Mouse (Mus musculus) liver, postnatal 0 days (tissue): ENCODE measurements around the gene Adam22. TPM values are rescaled to one million over a fixed set of nuclear protein-coding genes. Genes with fewer than 3 reads are reported as not detected.
"Not testable (repeated sequence)": the region's sequence is repeated elsewhere in the genome, so short reads cannot be mapped to it uniquely, and the experiment has no call there.

Source experiments
- ATAC-seq: fragments of 200-750 bp; cut with Nextera tagmentation; 2 replicates; pipeline ENCODE4 v1.8.0; 2017; ENCODE audit warnings: mild to moderate bottlenecking, moderate library complexity
- DNase-seq: peaks from one replicate; pipeline ENCODE4 v3.0.0-alpha.2; 2016
- H3K27ac ChIP-seq: fragments of 300-500 bp; sonication (generic); 2 replicates; pipeline ENCODE4 v1.5.1; 2014; ENCODE audit warnings: antibody characterized with exemption, moderate library complexity, mild to moderate bottlenecking, low read depth
- H3K27me3 ChIP-seq: fragments of 300-500 bp; sonication (generic); 2 replicates; pipeline ENCODE4 v1.6.1; 2014; ENCODE audit warnings: low read length, control low read depth, mixed read lengths; ENCODE audit not compliant: insufficient read depth
- H3K36me3 ChIP-seq: fragments of 300-500 bp; sonication (generic); replicated peaks from 2 replicates; pipeline ENCODE4 v1.6.1; 2014; ENCODE audit warnings: mild to moderate bottlenecking, control low read depth, low read length, moderate library complexity, mixed read lengths; ENCODE audit not compliant: insufficient read depth
- H3K4me1 ChIP-seq: fragments of 300-500 bp; sonication (generic); 2 replicates; pipeline ENCODE4 v1.6.1; 2014; ENCODE audit warnings: antibody characterized with exemption, mild to moderate bottlenecking, control low read depth; ENCODE audit not compliant: insufficient read depth
- H3K4me2 ChIP-seq: fragments of 300-500 bp; sonication (generic); 2 replicates; pipeline ENCODE4 v1.6.1; 2014; ENCODE audit warnings: low read depth, mild to moderate bottlenecking, low read length, moderate library complexity, mixed read lengths
- H3K4me3 ChIP-seq: fragments of 300-500 bp; sonication (generic); 2 replicates; pipeline ENCODE4 v1.5.1; 2014; ENCODE audit warnings: low read depth, low read length
- H3K9ac ChIP-seq: fragments of 300-500 bp; sonication (generic); replicated peaks from 2 replicates; pipeline ENCODE4 v1.6.1; 2014; ENCODE audit warnings: mild to moderate bottlenecking, moderate library complexity
- H3K9me3 ChIP-seq: fragments of 300-500 bp; sonication (generic); 2 replicates; pipeline ENCODE4 v1.6.1; 2016; ENCODE audit warnings: mild to moderate bottlenecking, control low read depth, low read length, mixed read lengths
- CTCF ChIP-seq: sonication (generic); IDR thresholded peaks from 2 replicates; pipeline ENCODE4 v1.5.1; 2016; ENCODE audit warnings: antibody characterized with exemption, low read depth
- EP300 ChIP-seq: IDR thresholded peaks from 2 replicates; pipeline ENCODE4 v1.6.1; 2016; ENCODE audit warnings: antibody characterized with exemption, low read depth, mild to moderate bottlenecking
- WGBS: fragments of 180-500 bp; shearing (Covaris S2); extraction: QIAGEN DNeasy Blood & Tissue Kit; methylation state at CpG from one replicate; pipeline ENCODE4 v1.1.7; 2014; ENCODE audit not compliant: insufficient replicate concordance; 5-methylcytosine and 5-hydroxymethylcytosine counted together
- polyA plus RNA-seq: library from polyadenylated mRNA; unstranded; fragments of >200 nt; fragmentation: Nextera tagmentation; extraction: Ambion mirVana; gene quantifications from 2 replicates; pipeline ENCODE4 v1.2.1, GENCODE M21; 2015

Gene Adam22
- polyA plus RNA-seq, 1 experiment from 2014 or later: 0.33 TPM

GRCm38 (mm10) chr5:8058056-8058455, 309.9 kb downstream of the Adam22 start:
- H3K4me2 ChIP-seq: peak overlapping the region; percentile 85
- peaks cover 26% of the 10 kb centered on the region for H3K36me3 ChIP-seq
- peaks cover 11% of the 10 kb centered on the region for H3K4me1 ChIP-seq
- 79% methylated on average over 7 of the region's 7 CpGs for WGBS
- no peak overlapping the region for H3K9ac ChIP-seq
- no peaks in the 10 kb centered on the region for H3K9me3 ChIP-seq
- no peak for DNase-seq
- no peak for ATAC-seq
- TF ChIP-seq CTCF (no peak), EP300 (no peak)
- peak overlapping the region; percentile 92; the same call in 1 of the 2 replicates for H3K4me3 ChIP-seq
- no peaks in the 10 kb centered on the region for H3K27me3 ChIP-seq
- H3K27ac ChIP-seq: no peak overlapping the region

- Histone ChIP-seq H3K4me2 (peak overlapping the region; percentile 85), H3K36me3 (peaks cover 19% of the 10 kb centered on the region), H3K27me3 (no peaks in the 10 kb centered on the region), H3K9me3 (no peaks in the 10 kb centered on the region), H3K4me1 (peaks cover 11% of the 10 kb centered on the region), H3K4me3 (peak overlapping the region; percentile 92), H3K27ac (peak overlapping the region; percentile 97), H3K9ac (peak overlapping the region; percentile 94)
- TF ChIP-seq CTCF: no peak
- no peak for TF ChIP-seq EP300
- no peak for DNase-seq
- 39% methylated on average over 5 of the region's 5 CpGs for WGBS
- peak; percentile 20 for ATAC-seq
These were observed 311.0 kb downstream of the Adam22 start for GRCm38 (mm10) chr5:8057018-8057323.

DNA sequence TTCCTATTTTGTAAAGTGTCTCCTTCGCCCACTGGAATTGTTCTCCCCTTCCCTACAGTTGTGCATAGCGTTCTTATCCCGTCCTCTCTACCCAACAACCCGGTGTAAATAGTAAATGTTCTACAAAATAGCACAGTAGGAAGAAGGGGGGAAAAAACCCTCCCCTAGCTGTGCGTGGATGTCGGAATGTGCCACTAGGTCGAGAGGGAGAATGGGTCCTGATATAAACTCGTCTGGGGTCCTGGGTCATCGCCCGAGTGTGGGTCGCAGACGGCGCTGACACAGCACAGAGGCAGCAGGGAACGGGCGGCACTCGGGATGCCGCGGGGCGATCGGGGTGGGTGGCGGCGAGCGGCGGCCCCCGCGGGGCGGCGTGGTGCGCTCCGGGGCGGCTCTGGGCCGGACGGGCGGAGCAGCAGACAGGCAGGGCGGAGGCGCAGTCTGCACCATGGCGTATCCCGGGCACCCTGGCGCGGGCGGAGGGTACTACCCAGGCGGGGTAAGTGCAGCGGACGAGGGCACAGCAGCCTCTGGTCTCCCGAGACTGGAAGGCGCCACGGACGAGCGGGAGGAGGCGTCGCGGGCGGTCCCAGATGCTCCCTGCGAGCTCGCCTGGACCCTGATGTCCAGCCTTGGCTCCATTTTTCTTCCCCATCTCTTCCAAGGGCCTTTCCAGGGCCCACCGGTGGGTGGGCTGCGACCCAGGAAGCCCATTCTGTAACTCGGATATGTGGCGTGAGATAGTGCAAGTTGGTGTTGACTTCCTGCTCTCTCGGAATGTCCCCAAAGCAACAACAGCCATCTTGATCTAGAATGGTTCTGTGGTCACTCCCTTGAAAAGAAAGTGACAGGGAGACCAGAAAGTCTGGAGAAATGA, 311.6 kb downstream of the Adam22 start:
- TF ChIP-seq CTCF (peak; percentile 37), EP300 (no peak)
- peak overlapping the region; percentile 92 for H3K4me3 ChIP-seq
- ATAC-seq (peak; percentile 99), DNase-seq (peak; percentile 88)
- peaks cover 17% of the 10 kb centered on the region for H3K36me3 ChIP-seq
- peak overlapping the region; percentile 97 for H3K27ac ChIP-seq
- H3K9ac ChIP-seq: peak overlapping the region; percentile 94
- WGBS: under 1% methylated on average over 51 of the region's 60 CpGs
- no peaks in the 10 kb centered on the region for H3K27me3 ChIP-seq
- H3K4me1 ChIP-seq: peaks cover 11% of the 10 kb centered on the region
- peak overlapping the region; percentile 85 for H3K4me2 ChIP-seq
- no peaks in the 10 kb centered on the region for H3K9me3 ChIP-seq

- Histone ChIP-seq H3K4me3 (peak overlapping the region; percentile 92), H3K4me1 (peaks cover 11% of the 10 kb centered on the region), H3K27ac (peak overlapping the region; percentile 97), H3K9ac (peak overlapping the region; percentile 94), H3K9me3 (no peaks in the 10 kb centered on the region), H3K4me2 (peak overlapping the region; percentile 85), H3K27me3 (no peaks in the 10 kb centered on the region), H3K36me3 (peaks cover 14% of the 10 kb centered on the region)
- WGBS: 12% methylated on average over 8 of the region's 8 CpGs
- ATAC-seq: 0 out of 2 replicates have a peak, but pooled peaks have one; percentile 12
- no peak for DNase-seq
- TF ChIP-seq CTCF (no peak), EP300 (no peak)
These were observed 312.2 kb downstream of the Adam22 start for GRCm38 (mm10) chr5:8055721-8056129.

DNA sequence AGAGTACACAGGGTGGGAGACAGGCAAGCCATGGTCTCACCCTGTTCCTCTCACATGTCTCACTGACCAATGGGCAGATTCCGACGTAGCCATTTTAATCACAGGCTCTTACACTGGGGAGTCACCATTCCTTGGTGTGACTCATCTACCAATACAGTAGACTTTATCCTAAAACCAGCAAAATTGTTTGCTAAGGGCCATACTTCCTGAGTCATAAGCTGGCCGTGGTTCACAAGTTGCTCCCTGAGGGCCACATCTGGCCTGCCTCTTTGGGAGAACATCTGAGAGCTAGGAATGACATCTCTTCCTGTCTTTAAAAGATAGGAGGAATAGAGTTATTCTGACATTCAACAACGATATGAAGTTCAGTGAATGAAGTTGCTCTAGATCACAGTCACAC, 314.1 kb downstream of the Adam22 start:
- ATAC-seq (no peak), DNase-seq (no peak)
- TF ChIP-seq CTCF: no peak
- TF ChIP-seq EP300: no peak
- Histone ChIP-seq H3K4me1 (peaks cover 11% of the 10 kb centered on the region), H3K4me2 (no peak overlapping the region), H3K36me3 (no peaks in the 10 kb centered on the region; the same call in 1 of the 2 replicates), H3K27me3 (no peaks in the 10 kb centered on the region), H3K9ac (no peak overlapping the region), H3K27ac (no peak overlapping the region), H3K9me3 (no peaks in the 10 kb centered on the region), H3K4me3 (no peak overlapping the region)
- WGBS: 76% methylated on average over 4 of the region's 4 CpGs

- Histone ChIP-seq H3K4me2 (no peak within 1 kb of the TSS), H3K9me3 (no peaks in the 10 kb centered on the region), H3K27me3 (no peaks in the 10 kb centered on the region), H3K9ac (no peak within 1 kb of the TSS), H3K4me3 (no peak within 1 kb of the TSS), H3K4me1 (no peaks in the 10 kb centered on the region), H3K36me3 (no peaks in the 10 kb centered on the region), H3K27ac (no peak within 1 kb of the TSS)
- no peak for DNase-seq
- WGBS: 68% methylated on average over 6 of the region's 6 CpGs
- TF ChIP-seq CTCF: no peak
- TF ChIP-seq EP300: no peak
- no peak for ATAC-seq
These were observed 322.1 kb downstream of the Adam22 start, which contains the start of gene Sri for GRCm38 (mm10) chr5:8045855-8046254. Gene Sri (plus strand): TSS chr5:8046078.

GRCm38 (mm10) chr5:8034596-8034995, 333.4 kb downstream of the Adam22 start:
- H3K27ac ChIP-seq, H3K27me3 ChIP-seq, H3K36me3 ChIP-seq, H3K9ac ChIP-seq, H3K4me1 ChIP-seq, H3K4me2 ChIP-seq, DNase-seq, ATAC-seq, H3K4me3 ChIP-seq, H3K9me3 ChIP-seq: not testable (repeated sequence)
- WGBS: 78% methylated on average over 6 of the region's 6 CpGs
